Mouse (Mus musculus) adrenal gland, postnatal 14 days (tissue): ENCODE results near the gene Aff4. TPM values are rescaled to one million over a fixed set of nuclear protein-coding genes. Genes with fewer than 3 reads are reported as not detected.
"Not testable (repeated sequence)": the region's sequence is repeated elsewhere in the genome, so short reads cannot be mapped to it uniquely, and the experiment has no call there.

ENCODE experiments used
- DNase-seq: peaks from one replicate; pipeline ENCODE4 v3.0.0; 2021; ENCODE audit warnings: mixed read lengths
- long read RNA-seq, 2 experiments: library from polyadenylated mRNA; stranded (forward); transcript quantifications; one replicate each; pipeline ENCODE4 v2.0.0; 2021
- total RNA-seq: library from RNA; stranded (reverse); gene quantifications from 2 replicates; pipeline ENCODE4 v1.2.3, GENCODE M21; 2021

Aff4 gene
- total RNA-seq, result 168 and 172 TPM in 2 replicates
- long read RNA-seq, experiment 1, full-length matches to known transcripts, result 4 of 12 reads
- long read RNA-seq, experiment 1, partial matches to known transcripts, result 2 of 12 reads
- long read RNA-seq, experiment 1, other reads (novel, unspliced or antisense), result 6 of 12 reads
- long read RNA-seq, experiment 2, full-length matches to known transcripts, result 3 of 8 reads
- long read RNA-seq, experiment 2, partial matches to known transcripts, result 1 of 8 reads
- long read RNA-seq, experiment 2, other reads (novel, unspliced or antisense), result 4 of 8 reads

GRCm38 (mm10) chr11:53350291-53351223 is at the start of gene Aff4:
Gene Aff4 (plus strand): TSS chr11:53350833.
- peak; percentile 92 for DNase-seq

GRCm38 (mm10) chr11:53301167-53301515 is 49.5 kb upstream of the Aff4 start:
- no peak for DNase-seq

GRCm38 (mm10) chr11:53304044-53304840 is 46.4 kb upstream of the Aff4 start:
- DNase-seq, result no peak

GRCm38 (mm10) chr11:53306965-53307364 is 43.7 kb upstream of the Aff4 start:
- no peak for DNase-seq

- peak; percentile 62 for DNase-seq
Observed at GRCm38 (mm10) chr11:53307558-53308065, 43.0 kb upstream of the Aff4 start.

GRCm38 (mm10) chr11:53308251-53308864 is 42.3 kb upstream of the Aff4 start:
- DNase-seq, result peak; percentile 54

GRCm38 (mm10) chr11:53308884-53309310 is 41.7 kb upstream of the Aff4 start:
- DNase-seq, result peak; percentile 86

GRCm38 (mm10) chr11:53311385-53311784 is 39.2 kb upstream of the Aff4 start:
- DNase-seq, result no peak

GRCm38 (mm10) chr11:53312823-53313222 is 37.8 kb upstream of the Aff4 start:
- DNase-seq, result not testable (repeated sequence)

GRCm38 (mm10) chr11:53314770-53315173 is 35.9 kb upstream of the Aff4 start:
- DNase-seq, result peak; percentile 35

GRCm38 (mm10) chr11:53316996-53317395 is 33.6 kb upstream of the Aff4 start:
- no peak for DNase-seq

- DNase-seq, result no peak
Observed at GRCm38 (mm10) chr11:53318041-53318440, 32.6 kb upstream of the Aff4 start.

- DNase-seq, result not testable (repeated sequence)
Observed at GRCm38 (mm10) chr11:53318568-53318967, 32.1 kb upstream of the Aff4 start.

- not testable (repeated sequence) for DNase-seq
Observed at GRCm38 (mm10) chr11:53319867-53320266, 30.8 kb upstream of the Aff4 start.

- DNase-seq, result peak; percentile 94
Observed at GRCm38 (mm10) chr11:53324512-53324968, 26.1 kb upstream of the Aff4 start, which contains the start of gene Zcchc10. Gene Zcchc10 (plus strand): TSS chr11:53324679.

GRCm38 (mm10) chr11:53330325-53330724 is 20.3 kb upstream of the Aff4 start:
- DNase-seq, result no peak

GRCm38 (mm10) chr11:53331121-53331520 is 19.5 kb upstream of the Aff4 start:
- DNase-seq, result no peak

- no peak for DNase-seq
Observed at GRCm38 (mm10) chr11:53332076-53332680, 18.5 kb upstream of the Aff4 start.

- DNase-seq, result no peak
Observed at GRCm38 (mm10) chr11:53335505-53336181, 15.0 kb upstream of the Aff4 start.

- DNase-seq, result no peak
Observed at GRCm38 (mm10) chr11:53336182-53336571, 14.5 kb upstream of the Aff4 start.

- no peak for DNase-seq
Observed at GRCm38 (mm10) chr11:53336924-53337323, 13.7 kb upstream of the Aff4 start.
